Mouse (Mus musculus) monocyte, adult 2 months (primary cell): ENCODE results near the gene Soga3.

Source experiments
- DNase-seq, 2 experiments: peaks; one replicate each; pipeline ENCODE4 v3.0.0; 2022; ENCODE audit warnings: low spot score in 2 of 2, low read depth in 1 of 2

Soga3 gene

DNA sequence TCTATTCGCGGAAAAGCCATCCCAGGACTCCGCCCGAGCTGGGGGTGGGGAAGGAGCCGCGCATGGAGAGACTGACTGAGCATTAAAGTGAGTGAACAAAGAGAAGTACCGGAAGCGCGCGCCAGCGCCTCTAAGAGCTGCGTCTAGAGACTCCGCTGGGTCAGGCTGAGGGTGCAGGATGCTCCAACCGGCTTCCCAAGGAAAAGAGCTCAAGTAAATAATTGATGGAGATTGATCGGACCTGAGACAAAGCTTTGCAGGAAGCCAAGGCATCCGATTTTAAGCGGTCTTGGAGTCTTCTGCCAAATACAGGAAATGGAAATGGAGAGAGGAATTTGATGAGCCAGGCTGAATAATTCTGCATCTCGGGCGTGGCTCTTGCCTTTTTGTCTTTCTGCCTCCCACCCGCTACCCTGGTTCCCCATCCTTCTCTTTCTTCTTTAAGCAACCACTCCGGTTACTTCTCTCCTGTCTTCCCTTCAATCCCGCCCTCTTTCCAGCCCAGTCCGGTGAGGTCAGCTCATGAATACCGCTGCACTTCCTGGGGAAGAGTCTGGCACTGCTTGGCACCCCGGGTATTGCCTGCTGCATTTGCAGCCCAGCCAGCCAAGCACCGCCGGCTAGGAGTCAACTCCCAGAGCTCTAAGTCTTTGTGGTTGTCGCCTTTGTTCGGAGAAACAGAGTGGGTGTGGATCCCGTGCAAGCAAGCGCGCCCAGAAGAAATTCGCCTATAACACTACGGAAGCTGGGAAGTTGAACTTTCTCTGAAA, at the start of gene Soga3:
TSS of gene Soga3 (plus strand) at position 274 of the 770 bp plus-strand sequence.
- no peak for DNase-seq

DNA sequence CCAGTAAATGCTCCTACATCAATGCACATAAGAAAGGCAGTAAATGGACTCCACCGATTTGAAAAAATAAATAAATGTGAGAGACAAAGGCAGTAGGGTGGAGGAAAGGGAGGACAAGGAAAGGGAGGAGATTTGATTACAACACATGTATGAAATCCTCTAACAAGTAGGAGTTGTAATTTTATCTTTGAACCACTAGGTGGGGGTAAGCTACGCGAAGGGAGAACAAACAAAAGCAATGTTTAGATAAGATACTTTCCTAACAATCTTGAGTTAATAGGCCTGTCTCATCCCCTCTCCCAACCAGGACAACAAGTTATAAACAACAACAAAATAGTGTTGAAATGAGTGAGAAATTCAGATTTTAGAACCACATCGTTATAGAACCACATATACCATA, 36.7 kb upstream of the Soga3 start:
- no peak for DNase-seq

DNA sequence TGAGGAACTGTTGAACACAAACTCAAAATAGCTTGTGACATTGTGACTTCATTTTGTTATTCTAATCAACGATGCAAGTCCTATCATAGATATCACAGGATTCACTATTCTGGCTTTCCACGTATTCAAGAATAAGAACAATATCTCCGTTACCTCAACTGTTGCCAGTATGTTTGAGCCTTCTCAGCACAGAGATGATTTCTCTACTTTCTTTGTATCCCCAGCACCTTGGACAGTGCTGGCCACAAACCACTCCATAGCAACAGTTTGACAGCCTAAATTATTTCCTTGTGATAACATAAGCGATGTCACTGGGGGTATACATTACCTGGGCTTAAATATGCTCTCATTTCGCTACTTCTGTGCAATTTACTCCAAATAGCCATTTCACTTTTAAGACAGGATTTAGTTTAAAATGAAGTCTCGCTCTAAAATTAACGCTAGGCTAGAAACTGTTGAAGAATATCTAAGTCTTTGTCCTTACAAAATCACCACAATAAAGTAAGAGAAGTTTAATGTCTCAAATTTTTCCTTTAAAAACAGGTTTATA, 1.0 kb upstream of the Soga3 start:
- DNase-seq: no peak

DNA sequence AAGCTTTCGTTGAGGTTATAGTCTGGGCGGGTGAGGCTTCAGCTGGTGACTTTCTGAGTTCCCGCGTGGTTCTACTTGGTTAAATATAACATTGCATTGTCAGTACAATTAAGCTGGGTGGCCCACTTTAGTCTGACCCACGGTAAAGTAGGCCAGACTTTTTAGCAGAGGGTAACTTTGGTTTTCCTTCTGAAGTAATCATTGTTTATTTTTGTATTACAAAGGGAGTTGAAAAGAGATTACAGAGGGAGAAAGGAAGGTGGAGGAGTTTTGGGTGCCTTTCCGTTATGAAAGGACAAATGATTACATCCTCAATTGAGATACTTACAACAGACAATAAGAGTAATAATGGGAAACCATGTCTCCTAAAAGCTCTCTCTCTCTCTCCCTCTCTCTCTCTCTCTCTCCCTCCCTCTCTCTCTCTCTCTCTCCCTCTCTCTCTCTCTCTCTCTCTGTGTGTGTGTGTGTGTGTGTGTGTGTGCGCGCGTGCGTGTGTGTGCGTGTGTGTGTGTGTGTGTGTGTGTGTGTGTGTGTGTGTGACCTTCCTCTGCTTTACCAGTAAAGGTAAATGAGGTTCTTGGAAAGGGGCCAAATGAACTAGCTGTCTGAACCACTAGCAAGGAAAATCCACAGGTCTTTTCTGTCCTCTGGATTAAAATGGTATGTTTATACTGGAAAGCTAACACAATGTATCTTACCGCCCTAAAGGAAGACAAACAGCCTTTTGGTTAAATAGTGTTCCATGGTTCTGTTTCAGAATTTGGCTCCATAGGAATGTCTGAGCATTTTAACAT, 1.2 kb downstream of the Soga3 start:
- DNase-seq: no peak

DNA sequence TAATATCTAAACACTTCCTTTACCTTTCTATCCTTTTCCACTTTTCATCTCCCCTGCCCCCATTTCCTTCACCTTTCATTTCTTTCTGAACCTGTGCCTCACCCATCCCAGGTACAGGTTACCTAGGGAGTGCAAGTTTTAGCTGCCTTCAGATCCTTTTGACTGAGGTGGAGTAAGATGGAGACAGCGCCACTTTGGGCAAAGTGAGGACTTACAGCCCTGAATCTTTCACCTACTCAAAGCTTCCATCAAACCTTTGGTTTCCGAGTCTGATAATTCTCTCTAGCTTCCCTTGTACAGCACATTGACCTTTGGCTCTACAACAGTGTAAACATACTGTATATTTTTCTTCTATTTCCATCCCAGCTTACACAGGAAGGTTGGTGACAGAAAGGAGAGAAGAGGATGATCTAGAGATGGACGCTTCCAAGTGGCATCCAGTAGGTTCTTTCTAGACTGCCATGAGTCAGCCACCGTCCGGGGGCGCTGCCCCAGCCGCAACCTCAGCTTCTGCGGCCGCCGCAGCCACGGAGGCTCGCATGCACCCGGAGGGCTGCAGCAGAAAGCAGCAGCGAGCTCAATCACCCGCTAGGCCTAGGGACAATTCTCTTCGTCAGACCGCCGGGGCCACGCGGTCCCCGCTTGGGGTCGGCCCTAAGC, 2.7 kb downstream of the Soga3 start:
- DNase-seq: no peak

DNA sequence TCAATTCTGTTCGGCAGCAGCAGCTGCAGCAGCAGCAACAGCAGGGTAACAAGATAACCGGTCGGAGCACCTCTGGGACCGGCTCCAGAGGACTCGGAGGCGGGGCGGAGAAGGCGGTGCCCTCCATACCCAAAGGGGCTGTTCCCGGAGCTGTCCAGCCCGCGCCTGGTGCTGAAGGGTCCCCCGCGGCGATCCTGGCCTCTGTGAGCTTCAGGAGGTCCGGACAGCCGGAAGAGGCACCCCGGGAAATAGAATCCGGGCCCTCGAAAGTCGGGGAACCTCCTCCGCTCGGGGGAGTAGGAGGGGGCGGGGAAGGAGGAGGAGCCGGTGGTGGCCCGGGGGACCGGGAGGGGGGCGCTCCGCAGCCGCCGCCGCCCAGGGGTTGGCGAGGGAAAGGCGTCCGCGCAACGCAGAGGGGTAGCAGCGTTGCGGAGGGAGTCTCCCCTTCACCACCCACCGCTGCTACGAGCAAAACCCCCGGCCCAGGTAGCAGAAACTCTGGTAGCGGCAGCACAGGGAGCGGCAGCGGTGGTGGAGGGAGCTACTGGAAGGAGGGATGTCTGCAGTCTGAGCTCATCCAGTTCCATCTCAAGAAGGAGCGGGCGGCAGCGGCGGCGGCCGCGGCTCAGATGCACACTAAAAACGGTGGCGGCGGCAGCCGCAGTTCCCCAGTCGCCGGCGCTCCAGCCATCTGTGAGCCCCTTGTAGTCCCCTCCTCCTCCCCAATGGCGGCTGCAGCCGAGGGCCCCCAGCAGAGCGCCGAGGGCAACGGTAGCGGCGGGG, 3.4 kb downstream of the Soga3 start:
- DNase-seq: no peak

DNA sequence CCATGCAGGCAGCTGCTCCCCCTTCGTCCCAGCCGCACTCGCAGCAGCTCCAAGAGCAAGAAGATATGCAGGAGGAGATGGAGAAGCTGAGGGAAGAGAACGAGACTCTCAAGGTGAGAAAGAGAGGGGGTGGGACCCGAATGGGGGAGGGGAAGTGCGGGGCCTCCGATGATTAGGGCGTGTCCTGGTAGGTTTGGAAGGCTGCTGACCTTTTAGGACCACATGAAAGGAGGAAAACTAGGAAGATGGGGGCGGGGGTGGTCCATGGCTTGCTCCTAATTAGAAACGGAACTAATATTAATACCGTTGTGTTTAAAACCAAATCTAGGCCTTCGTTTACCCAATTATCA, 4.0 kb downstream of the Soga3 start:
- DNase-seq: no peak

DNA sequence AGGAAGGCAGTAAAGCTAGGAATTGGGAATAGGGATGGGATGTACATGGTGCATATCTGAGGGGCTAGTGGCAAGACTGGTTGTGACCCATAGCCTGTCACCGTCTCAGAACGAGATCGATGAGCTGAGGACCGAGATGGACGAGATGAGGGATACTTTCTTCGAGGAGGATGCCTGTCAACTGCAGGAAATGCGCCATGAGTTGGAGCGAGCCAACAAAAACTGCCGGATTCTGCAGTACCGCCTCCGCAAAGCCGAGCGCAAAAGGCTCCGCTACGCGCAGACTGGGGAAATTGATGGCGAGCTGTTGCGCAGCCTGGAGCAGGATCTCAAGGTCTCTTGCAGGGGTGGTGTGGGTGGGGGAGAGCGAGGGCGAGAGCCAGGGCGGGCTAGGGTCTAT, 4.4 kb downstream of the Soga3 start:
- no peak for DNase-seq

DNA sequence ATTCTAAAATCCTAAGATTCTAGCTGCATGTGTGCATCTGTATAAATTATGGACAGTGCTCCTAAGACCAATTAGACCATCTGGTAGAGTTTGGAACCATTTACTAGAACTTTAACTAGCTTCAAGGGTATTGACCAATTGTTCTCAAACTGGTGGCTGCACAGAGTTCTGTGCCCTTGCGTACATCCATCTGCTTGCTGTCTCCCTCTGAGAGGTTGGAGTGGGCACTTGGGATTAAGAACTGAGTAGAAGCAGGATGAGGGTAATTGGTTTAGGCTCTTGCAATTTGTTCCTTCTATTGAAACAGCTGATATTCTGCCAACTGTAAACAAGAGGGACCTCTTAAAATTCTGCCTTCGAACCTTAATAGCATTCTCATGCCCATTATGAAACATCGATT, 11.7 kb downstream of the Soga3 start:
- no peak for DNase-seq

DNA sequence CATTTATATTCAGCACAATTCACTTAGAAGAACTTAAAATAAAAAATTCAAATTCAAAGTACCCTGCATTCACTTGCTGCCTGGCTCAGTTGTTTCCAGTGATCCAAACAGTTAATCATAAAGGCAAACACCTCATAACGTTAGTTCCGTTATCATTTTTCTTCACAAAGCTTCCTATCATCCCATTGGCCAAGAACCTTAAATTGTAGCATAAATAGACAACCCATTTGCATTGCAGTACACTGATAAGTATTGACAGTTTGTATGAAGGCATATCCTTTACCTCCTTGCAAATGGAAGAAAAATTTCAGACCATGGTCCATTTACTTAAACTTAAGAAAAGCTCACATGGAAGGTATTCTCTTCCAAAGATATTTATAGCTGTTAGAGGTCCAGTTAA, 18.0 kb downstream of the Soga3 start:
- no peak for DNase-seq

DNA sequence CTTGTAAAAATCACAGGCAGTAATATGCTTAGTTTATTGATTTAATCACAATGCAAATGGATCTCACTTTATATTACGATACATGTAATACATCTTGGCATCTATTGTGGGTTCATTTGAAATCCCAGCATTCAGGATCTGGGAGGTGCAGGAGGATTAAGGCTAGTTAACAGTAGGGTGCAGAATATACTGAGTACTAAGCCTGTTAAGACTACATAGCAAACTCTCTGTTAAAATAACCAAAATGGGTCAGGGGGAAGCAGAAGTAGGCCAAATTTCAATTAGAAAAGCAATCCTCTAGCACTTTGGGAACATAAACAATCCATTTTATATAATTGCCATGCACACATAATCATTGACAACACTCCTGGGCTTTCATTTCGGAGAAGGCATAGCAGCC, 30.1 kb downstream of the Soga3 start:
- DNase-seq: no peak

DNA sequence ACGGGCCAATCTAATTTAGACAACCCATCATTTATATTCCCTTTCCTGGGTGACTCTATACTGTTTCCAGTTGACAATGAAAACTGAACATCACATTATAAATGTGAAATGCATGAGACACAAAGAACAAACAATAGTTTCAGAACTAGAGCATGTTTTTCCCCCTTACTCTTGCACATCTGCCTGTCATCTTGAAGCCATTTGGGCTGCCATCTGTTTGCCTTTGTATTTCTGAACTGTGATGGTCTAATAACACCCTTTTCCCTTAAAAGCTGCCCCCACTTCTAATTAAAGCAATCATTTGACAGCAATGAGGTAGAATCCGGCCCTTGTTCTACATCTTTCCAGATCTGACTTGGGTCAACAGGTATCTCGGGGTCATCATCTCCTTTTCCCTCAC, 32.0 kb downstream of the Soga3 start:
- no peak for DNase-seq

DNA sequence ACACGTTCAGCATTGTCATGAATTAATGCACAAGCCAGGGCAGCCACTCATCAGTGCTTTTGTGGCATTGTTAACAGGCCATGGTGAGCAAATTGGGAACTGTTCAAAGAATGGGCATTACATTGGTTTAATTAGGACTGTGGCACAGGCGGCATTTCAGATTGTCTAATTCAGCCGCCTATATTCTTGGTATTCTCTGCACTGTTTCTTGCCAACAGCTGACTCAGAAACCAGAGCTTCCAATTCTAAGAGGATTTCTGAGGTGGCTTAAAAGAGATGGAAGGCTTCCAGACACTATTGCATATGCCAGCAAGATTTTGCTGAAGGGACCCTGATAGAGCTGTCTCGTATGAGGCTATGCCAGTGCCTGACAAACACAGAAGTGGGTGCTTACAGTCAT, 33.2 kb downstream of the Soga3 start:
- DNase-seq: no peak

DNA sequence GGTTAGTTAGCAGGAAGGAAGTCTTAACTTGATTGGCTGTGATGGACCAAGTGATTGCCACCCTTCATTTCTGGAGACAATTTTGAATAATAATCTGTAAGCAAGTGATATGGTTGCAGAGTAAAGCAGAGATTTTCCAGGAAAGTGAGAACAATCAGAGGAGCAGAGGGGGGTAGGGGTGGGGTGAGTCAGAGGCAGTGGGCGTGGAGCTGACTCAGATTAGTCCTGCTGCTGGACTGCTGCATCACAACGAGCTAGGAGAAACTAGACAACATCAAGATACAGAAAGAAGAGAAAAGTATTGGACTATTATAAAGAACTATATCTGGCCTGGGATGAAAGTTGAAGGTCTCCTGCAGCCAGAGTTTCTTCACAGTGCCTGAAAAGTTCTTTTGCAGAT, 34.4 kb downstream of the Soga3 start:
- no peak for DNase-seq

DNA sequence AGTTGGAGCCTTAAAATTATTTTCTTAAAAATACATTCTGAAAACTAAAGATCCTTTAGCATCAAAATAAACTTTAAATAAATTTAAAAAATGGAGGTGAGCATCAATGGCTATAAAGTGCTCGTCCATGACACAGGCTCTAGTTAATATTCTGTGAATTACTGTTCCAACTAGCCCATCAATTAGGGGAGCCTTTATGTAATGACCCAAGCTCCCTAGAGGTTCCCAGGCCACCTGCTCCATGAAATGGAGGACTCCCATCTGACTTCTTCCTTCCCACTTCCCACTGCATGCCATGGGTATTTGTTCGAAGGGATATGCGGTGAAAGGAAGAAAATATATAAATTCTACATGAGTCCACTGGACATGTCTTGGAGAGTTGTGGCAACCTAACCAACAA, 36.6 kb downstream of the Soga3 start:
- no peak for DNase-seq

DNA sequence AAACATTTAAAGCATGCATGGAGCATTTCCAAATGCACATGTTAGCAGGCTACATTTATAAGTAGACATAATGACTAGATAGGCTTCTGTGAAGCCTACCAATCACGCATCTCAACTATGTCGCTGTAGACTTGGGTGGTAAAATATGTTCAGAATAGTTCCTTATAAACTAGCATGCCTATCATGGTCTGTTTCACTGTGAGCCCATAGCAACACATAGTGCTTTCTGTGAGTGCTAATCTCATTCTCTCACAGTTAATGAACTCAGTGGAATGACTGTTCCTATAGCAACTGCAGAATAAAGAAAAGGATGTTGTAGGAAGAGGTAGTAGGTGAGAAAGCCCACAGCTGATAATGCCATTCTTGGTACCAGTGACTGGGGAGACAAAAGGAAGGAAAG, 37.4 kb downstream of the Soga3 start:
- no peak for DNase-seq

DNA sequence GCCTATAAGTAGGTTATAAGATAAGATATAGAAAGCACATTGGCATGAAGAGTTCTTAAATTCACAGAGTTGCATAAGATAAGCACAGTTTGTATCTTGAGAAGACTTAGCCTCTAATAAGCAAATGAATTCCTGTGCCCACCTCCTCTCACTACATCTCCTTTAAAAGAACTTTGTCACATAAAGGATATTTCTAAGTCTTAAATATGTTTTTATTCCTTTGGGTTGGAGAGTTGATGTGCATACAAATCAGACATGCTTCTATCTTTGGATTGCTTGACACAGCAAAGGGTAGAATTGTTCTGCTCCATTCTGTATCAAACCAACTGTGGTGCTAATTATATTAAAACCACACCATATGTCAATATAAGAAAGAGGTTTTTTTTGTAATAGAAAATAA, 50.1 kb downstream of the Soga3 start:
- DNase-seq: no peak

DNA sequence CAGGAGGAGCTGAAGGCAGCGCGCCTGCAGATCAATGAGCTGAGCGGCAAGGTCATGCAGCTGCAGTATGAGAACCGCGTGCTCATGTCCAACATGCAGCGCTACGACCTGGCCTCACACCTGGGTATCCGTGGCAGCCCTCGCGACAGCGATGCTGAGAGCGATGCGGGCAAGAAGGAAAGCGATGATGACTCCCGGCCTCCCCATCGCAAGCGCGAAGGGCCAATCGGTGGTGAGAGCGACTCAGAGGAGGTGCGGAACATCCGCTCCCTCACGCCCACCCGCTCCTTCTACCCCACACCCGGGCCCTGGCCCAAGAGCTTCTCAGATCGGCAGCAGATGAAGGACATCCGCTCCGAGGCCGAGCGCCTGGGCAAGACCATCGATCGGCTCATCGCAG, 53.2 kb downstream of the Soga3 start:
- no peak for DNase-seq

DNA sequence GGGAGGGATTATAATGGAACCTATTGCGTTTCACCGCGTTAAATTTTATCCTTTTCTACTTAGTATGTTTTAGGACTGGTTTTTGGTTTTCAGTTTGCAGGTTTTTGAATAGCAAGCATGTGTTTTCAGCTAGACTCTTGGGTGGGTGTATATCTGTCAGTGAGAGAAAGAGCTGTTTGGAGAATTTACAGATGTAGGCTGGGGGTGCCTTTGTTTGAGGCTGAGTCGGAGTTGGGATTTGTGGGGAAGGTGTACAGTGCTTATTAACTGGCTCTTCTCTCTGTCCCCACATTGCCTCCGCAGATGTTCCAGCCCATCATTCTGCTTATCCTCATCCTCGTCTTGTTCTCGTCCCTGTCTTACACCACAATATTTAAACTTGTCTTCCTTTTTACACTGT, 55.0 kb downstream of the Soga3 start, which contains the start of gene Gm49353:
TSS of gene Gm49353 (plus strand) at position 313 of the 400 bp plus-strand sequence.
- DNase-seq: no peak

DNA sequence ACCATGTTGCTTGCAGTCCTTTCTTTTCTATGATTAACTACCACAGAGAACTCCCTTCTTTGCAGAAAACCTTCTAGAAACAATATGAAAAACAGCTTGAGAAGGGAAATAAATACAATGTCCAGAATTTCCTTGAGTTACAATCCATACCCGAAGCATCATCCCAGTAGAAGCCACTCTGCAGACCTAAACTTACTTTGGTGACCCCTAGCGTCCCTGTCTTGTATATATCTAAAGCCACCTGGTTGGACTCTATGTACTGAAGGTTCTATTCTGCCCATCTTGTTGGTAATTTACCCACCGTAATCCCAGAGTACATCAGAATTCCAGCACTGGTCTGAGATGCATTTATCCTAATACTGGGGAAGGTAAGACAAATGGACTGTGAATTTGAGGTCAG, 56.2 kb downstream of the Soga3 start:
- DNase-seq: no peak

DNA sequence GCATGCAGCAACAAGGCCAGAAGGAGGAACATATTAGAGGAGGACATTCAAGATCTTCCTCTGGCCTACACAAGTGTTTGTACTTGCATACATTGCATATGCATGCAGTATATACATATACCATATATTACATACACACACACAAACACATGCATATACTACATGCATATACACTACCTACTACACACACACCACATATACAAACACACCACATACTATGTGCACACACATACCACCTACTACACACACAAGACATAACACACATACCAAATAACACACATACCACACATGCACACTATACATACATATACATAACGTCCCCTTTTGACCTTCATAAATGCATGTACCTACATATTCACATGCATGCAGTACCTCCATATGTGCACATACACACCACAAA, 57.0 kb downstream of the Soga3 start:
- DNase-seq: no peak
